Mouse (Mus musculus): Measurements from ENCODE around the gene Mafg. TPM values are rescaled to one million over a fixed set of nuclear protein-coding genes. Genes with fewer than 3 reads are reported as not detected.

The Mafg gene
- polyA plus RNA-seq, 1 experiment from 2014 or later = 17.8 TPM

DNA sequence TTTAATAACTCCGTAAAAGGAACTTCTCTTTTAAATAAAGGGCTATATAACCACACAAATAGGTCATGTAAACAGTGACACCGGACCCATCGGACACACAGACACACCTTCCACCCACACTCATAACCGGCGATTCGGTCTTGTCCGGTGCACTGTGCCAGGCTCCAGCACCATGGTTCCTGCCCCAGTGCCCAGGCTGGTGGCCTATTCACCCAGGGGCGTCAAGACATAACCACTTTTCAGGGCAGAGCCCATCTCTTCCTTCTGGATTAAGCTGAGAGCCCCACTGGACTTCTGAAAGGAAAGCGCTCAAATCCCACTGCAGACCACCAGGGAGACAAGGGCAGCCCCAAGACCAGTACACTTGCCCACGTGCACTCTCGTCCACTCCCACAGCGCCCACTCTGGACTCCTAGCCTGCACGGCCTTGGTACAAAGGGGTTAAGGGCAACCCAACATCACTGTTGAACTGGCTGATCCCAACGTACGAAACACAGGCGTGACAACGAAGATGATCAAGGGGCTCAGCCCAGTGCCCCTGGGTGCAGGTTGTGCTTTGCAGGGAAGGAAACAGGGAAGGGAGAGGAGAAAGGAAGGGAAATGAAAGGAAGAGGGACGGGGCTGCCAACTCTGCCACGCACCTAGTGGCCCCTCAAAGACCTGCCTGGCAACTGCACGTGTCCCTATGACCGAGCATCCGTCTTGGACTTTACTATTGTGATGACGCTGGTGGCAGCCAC, 4.6 kb downstream of the Mafg start:
- Histone ChIP-seq H3K27me3 (no peaks in the 10 kb centered on the region), H3K9ac (no peak overlapping the region), H3K36me3 (peaks cover 15% of the 10 kb centered on the region), H3K4me1 (replicated peaks) (peaks cover 54% of the 10 kb centered on the region), H3K4me2 (peak overlapping the region; percentile 94; the same call in 1 of the 2 replicates), H3K9me3 (replicated peaks) (no peaks in the 10 kb centered on the region), H3K4me3 (0 out of 2 replicates have a peak overlapping the region, but pooled peaks have one; percentile 19), H3K27ac (no peak overlapping the region)
- no peak for ATAC-seq (replicated peaks; ENCODE audit: insufficient number of reproducible peaks, insufficient read depth, low FRiP score, low read depth)
- 88% methylated on average over 23 of the region's 23 CpGs for WGBS

DNA sequence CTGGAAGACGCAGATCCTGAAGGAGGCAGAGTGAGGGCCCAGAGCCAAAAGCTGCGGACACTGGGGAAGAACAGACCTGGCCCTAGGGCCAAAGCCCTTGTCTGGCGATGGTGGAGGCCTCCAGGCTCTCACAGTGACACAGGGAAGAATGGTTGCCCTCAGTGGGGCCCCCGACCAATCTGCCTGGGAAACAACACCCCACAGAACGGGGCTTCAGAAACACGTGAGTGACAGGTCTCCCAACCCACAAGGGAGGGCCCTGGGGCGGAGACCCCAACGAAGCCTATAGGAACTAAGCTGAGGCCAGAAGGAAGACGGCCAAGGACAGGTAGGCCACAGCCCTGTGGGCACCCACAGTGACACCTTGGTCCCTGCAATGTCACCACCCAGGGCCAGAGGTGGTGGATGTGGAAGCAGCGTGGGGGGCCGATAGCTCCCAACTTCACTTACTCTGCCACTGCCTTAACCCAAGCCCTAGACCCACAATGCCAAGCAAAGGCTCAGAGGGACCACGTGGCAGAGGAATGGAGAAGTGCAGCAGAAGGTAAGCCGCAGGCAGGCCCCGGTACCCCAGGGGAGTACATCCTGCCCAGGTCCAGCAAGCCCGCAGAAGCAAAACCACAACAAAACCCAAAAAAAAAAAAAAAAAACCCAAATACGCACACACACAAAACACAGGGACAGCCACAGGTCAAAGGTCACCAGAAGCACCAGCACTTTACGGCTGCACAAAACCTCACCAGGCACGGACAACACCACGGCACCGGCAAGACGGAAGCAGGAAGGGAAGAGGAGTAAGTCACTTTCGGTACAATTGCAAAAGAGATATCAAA, 5.7 kb downstream of the Mafg start:
- Histone ChIP-seq H3K9ac (no peak overlapping the region), H3K4me1 (replicated peaks) (peaks cover 54% of the 10 kb centered on the region), H3K4me3 (no peak overlapping the region), H3K4me2 (no peak overlapping the region), H3K36me3 (peaks cover 15% of the 10 kb centered on the region), H3K9me3 (replicated peaks) (no peaks in the 10 kb centered on the region), H3K27me3 (no peaks in the 10 kb centered on the region), H3K27ac (no peak overlapping the region)
- 80% methylated on average over 22 of the region's 22 CpGs for WGBS
- ATAC-seq (replicated peaks; ENCODE audit: insufficient number of reproducible peaks, insufficient read depth, low FRiP score, low read depth) = no peak

DNA sequence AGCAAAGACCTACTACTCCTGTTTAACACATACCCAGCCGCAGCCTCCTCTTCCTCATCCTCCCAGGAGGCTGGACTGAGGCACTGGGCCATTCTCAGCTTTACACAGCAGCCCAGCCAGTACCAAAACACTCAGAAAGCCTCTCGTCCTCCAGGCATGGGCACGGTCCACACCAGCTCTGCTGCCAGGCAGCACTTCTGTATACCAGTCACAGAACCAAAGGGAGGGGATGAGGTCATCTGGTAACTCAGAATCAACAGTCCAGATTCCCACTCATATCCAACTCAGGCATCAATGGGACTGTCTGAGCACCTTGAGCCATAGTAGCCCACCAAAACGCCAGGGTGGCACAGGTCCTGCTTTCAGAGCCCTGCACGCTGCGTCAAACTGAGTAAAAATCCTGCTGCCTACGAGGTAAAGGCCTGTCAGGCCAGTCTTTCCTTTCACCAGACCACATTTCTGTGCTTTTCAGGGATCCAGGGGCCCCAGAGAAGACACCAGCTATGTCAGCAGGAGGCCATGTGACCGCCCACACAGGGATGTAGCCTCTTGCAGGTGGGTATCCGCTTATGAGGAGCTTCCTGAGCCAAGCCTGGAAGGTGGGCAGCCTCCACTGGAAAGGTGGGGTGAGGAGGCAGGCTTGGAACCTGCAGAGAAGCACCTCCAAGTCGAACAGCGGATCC, 6.5 kb downstream of the Mafg start:
- no peak overlapping the region for H3K4me2 ChIP-seq
- 84% methylated on average over 11 of the region's 11 CpGs for WGBS
- H3K9ac ChIP-seq = no peak overlapping the region
- H3K36me3 ChIP-seq = peaks cover 16% of the 10 kb centered on the region
- H3K4me3 ChIP-seq = no peak overlapping the region
- peaks cover 47% of the 10 kb centered on the region for H3K4me1 ChIP-seq (replicated peaks)
- H3K27ac ChIP-seq = no peak overlapping the region
- no peaks in the 10 kb centered on the region for H3K27me3 ChIP-seq
- ATAC-seq (replicated peaks; ENCODE audit: insufficient number of reproducible peaks, insufficient read depth, low FRiP score, low read depth) = no peak
- no peaks in the 10 kb centered on the region for H3K9me3 ChIP-seq (replicated peaks)

DNA sequence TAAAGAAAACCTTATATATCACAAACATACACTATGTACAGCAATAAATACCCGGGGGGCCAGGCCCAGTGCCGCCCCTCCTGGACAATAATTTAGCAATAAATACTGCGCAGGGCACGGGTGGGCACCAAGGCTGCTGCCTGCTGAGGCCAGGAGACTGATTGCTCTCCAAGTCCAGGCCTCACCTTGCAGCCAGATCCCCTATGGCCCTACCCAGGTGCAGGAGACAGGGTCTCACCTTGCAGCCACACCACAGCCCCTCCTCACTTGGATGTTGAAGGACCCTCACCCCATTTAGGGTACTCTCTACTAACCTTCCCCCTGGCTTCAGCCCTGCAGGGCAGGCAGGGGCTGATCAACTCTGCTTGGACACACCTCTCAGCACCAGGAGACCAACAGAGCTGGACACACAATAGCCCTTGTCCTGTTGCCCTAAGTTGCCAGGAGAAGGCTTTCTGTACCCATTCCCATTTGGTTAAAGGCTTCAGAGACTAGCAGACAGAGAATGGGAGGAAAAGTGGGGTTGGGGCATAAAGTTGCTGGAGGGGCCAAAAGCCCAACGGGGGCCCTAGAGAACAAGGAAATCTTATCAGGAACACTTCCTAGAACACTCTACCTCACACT, 8.1 kb downstream of the Mafg start, which contains the start of gene Sirt7:
TSS of gene Sirt7 (minus strand) at position 89 of the 624 bp plus-strand sequence.
- H3K4me3 ChIP-seq = peak within 1 kb of the TSS; percentile 90
- peaks cover 30% of the 10 kb centered on the region for H3K4me1 ChIP-seq (replicated peaks)
- 0 out of 2 replicates have a peak, but pooled peaks have one; percentile 11 for ATAC-seq (replicated peaks; ENCODE audit: insufficient number of reproducible peaks, insufficient read depth, low FRiP score, low read depth)
- peak within 1 kb of the TSS; percentile 77 for H3K27ac ChIP-seq
- H3K36me3 ChIP-seq = peaks cover 30% of the 10 kb centered on the region
- no peaks in the 10 kb centered on the region for H3K9me3 ChIP-seq (replicated peaks)
- peak within 1 kb of the TSS; percentile 62 for H3K9ac ChIP-seq
- 8% methylated on average over 5 of the region's 5 CpGs for WGBS
- no peaks in the 10 kb centered on the region for H3K27me3 ChIP-seq
- H3K4me2 ChIP-seq = peak within 1 kb of the TSS; percentile 89

GRCm38 (mm10) chr11:120624680-120625111, 8.7 kb downstream of the Mafg start:
- WGBS = under 1% methylated on average over 53 of the region's 53 CpGs
- Histone ChIP-seq H3K36me3 (peaks cover 35% of the 10 kb centered on the region), H3K9me3 (replicated peaks) (no peaks in the 10 kb centered on the region), H3K9ac (peak overlapping the region; percentile 62), H3K4me3 (peak overlapping the region; percentile 90), H3K27me3 (no peaks in the 10 kb centered on the region), H3K4me1 (replicated peaks) (peaks cover 25% of the 10 kb centered on the region), H3K27ac (peak overlapping the region; percentile 77), H3K4me2 (peak overlapping the region; percentile 89)
- ATAC-seq (replicated peaks; ENCODE audit: insufficient number of reproducible peaks, insufficient read depth, low FRiP score, low read depth) = peak; percentile 77

GRCm38 (mm10) chr11:120623961-120624679, 9.3 kb downstream of the Mafg start:
- no peaks in the 10 kb centered on the region for H3K27me3 ChIP-seq
- H3K27ac ChIP-seq = peak overlapping the region; percentile 77
- H3K9me3 ChIP-seq (replicated peaks) = no peaks in the 10 kb centered on the region
- peaks cover 19% of the 10 kb centered on the region for H3K4me1 ChIP-seq (replicated peaks)
- H3K36me3 ChIP-seq = peaks cover 36% of the 10 kb centered on the region
- peak; percentile 73 for ATAC-seq (replicated peaks; ENCODE audit: insufficient number of reproducible peaks, insufficient read depth, low FRiP score, low read depth)
- peak overlapping the region; percentile 89 for H3K4me2 ChIP-seq
- WGBS = 11% methylated on average over 30 of the region's 30 CpGs
- peak overlapping the region; percentile 90 for H3K4me3 ChIP-seq
- peak overlapping the region; percentile 62 for H3K9ac ChIP-seq

- Histone ChIP-seq H3K4me2 (no peak overlapping the region), H3K27ac (no peak overlapping the region), H3K9me3 (replicated peaks) (no peaks in the 10 kb centered on the region), H3K36me3 (peaks cover 35% of the 10 kb centered on the region), H3K27me3 (no peaks in the 10 kb centered on the region), H3K9ac (no peak overlapping the region), H3K4me1 (replicated peaks) (peaks cover 21% of the 10 kb centered on the region), H3K4me3 (no peak overlapping the region)
- no peak for ATAC-seq (replicated peaks; ENCODE audit: insufficient number of reproducible peaks, insufficient read depth, low FRiP score, low read depth)
- WGBS = 91% methylated on average over 6 of the region's 6 CpGs
These were observed 10.6 kb downstream of the Mafg start for GRCm38 (mm10) chr11:120622805-120623204.

GRCm38 (mm10) chr11:120620195-120620594, 13.2 kb downstream of the Mafg start:
- peaks cover 27% of the 10 kb centered on the region for H3K36me3 ChIP-seq
- H3K4me3 ChIP-seq = no peak overlapping the region

GRCm38 (mm10) chr11:120618619-120619535, 14.5 kb downstream of the Mafg start:
- Histone ChIP-seq H3K27ac (0 out of 2 replicates have a peak overlapping the region, but pooled peaks have one; percentile 78), H3K4me1 (replicated peaks) (peaks cover 23% of the 10 kb centered on the region)
- WGBS = 89% methylated on average over 25 of the region's 25 CpGs

More at GRCm38 (mm10) chr11:120620195-120620594, 13.2 kb downstream of the Mafg start:
- Histone ChIP-seq H3K4me1 (replicated peaks) (peaks cover 29% of the 10 kb centered on the region), H3K27me3 (no peaks in the 10 kb centered on the region), H3K9me3 (replicated peaks) (no peaks in the 10 kb centered on the region), H3K4me2 (no peak overlapping the region), H3K9ac (no peak overlapping the region), H3K27ac (no peak overlapping the region)
- WGBS = 89% methylated on average over 14 of the region's 14 CpGs
- no peak for ATAC-seq (replicated peaks; ENCODE audit: insufficient number of reproducible peaks, insufficient read depth, low FRiP score, low read depth)

More at GRCm38 (mm10) chr11:120618619-120619535, 14.5 kb downstream of the Mafg start:
- Histone ChIP-seq H3K4me3 (no peak overlapping the region), H3K9ac (no peak overlapping the region), H3K36me3 (peaks cover 36% of the 10 kb centered on the region), H3K4me2 (no peak overlapping the region), H3K27me3 (no peaks in the 10 kb centered on the region), H3K9me3 (replicated peaks) (no peaks in the 10 kb centered on the region)
- ATAC-seq (replicated peaks; ENCODE audit: insufficient number of reproducible peaks, insufficient read depth, low FRiP score, low read depth) = no peak

Data from heart, embryonic 15.5 days (tissue).